Comparison of ENCODE assay signal across 21 mouse cellular contexts in genomic region chr8:117066955-117067354, GRCm38 (mm10). TPM values are rescaled to one million over a fixed set of nuclear protein-coding genes. Genes with fewer than 3 reads are reported as not detected.
"Had no signal": no experiment of that assay in that cellular context is flagged by ENCODE, and none has a peak within 500 bp of the region (broad histone marks: within the 10 kb centered on the region; RNA-seq: fewer than 3 reads in every experiment).

No protein-coding gene starts in this region.

- H3K9me3 ChIP-seq: kidney, embryonic 15.5 days; limb, embryonic 15.5 days; liver, embryonic 12.5 days had no signal

- H3K4me2 ChIP-seq: kidney, embryonic 15.5 days; limb, embryonic 15.5 days; liver, embryonic 12.5 days; lung, embryonic 14.5 days; neural tube, embryonic 12.5 days had no signal

- DNase-seq: kidney, adult 2 months; kidney, postnatal 14 days; lung, embryonic 14.5 days; lung, postnatal 10 days; lung, postnatal 4 days; midbrain, embryonic 14.5 days; retina, postnatal 1 day; thymus, adult 18-20 months; thymus, postnatal 14 days had no signal

- H3K4me3 ChIP-seq: kidney, embryonic 15.5 days; limb, embryonic 15.5 days; liver, embryonic 12.5 days; midbrain, embryonic 10.5 days; neural tube, embryonic 12.5 days had no signal

- H3K27me3 ChIP-seq: kidney, embryonic 15.5 days; limb, embryonic 15.5 days; neural tube, embryonic 12.5 days had no signal

- H3K36me3 ChIP-seq: kidney, embryonic 15.5 days; limb, embryonic 15.5 days; liver, embryonic 12.5 days; midbrain, embryonic 10.5 days; neural tube, embryonic 12.5 days had no signal

- H3K9ac ChIP-seq: kidney, embryonic 15.5 days; limb, embryonic 15.5 days; liver, embryonic 12.5 days; lung, embryonic 14.5 days; neural tube, embryonic 12.5 days had no signal

- H3K27ac ChIP-seq: kidney, embryonic 15.5 days; limb, embryonic 15.5 days; liver, embryonic 12.5 days; midbrain, embryonic 10.5 days; neural tube, embryonic 12.5 days had no signal

- ATAC-seq: intestine, embryonic 16.5 days; liver, embryonic 12.5 days had no signal

- H3K4me1 ChIP-seq: kidney, embryonic 15.5 days; limb, embryonic 15.5 days; midbrain, embryonic 10.5 days; neural tube, embryonic 12.5 days had no signal

RNA-seq across cellular contexts. Expression of gene Pkd1l2, which starts 15.3 kb away (rescaled TPM):
- polyA plus RNA-seq: limb, embryonic 11.5 days; liver, embryonic 16.5 days; lung, embryonic 14.5 days; stomach, embryonic 14.5 days had no signal

RNA-seq across cellular contexts. Expression of gene Bco1, which starts 28.7 kb away (rescaled TPM):
- total RNA-seq: layer of hippocampus, postnatal 25 days; left cerebral cortex, adult 8-10 months; left cerebral cortex, postnatal 25 days had no signal
- polyA plus RNA-seq: limb, embryonic 11.5 days; midbrain, embryonic 14.5 days had no signal
